Mouse (Mus musculus) lung, adult 10 weeks (tissue): ENCODE results near the gene Ispd. TPM values are rescaled to one million over a fixed set of nuclear protein-coding genes. Genes with fewer than 3 reads are reported as not detected.

Experiments
- polyA plus RNA-seq: library from polyadenylated mRNA; stranded (reverse); fragments of 350-450 nt; fragmentation: Illumina TruSeq; extraction: RNeasy Lipid Tissue Mini Kit (QIAGEN cat#74804); gene quantifications from one replicate; pipeline ENCODE4 v1.2.3, GENCODE M21; 2014; ENCODE audit warnings: low read depth, low replicate concordance; ENCODE audit not compliant: insufficient read depth

The Ispd gene
- polyA plus RNA-seq: 2.6 TPM

DNA sequence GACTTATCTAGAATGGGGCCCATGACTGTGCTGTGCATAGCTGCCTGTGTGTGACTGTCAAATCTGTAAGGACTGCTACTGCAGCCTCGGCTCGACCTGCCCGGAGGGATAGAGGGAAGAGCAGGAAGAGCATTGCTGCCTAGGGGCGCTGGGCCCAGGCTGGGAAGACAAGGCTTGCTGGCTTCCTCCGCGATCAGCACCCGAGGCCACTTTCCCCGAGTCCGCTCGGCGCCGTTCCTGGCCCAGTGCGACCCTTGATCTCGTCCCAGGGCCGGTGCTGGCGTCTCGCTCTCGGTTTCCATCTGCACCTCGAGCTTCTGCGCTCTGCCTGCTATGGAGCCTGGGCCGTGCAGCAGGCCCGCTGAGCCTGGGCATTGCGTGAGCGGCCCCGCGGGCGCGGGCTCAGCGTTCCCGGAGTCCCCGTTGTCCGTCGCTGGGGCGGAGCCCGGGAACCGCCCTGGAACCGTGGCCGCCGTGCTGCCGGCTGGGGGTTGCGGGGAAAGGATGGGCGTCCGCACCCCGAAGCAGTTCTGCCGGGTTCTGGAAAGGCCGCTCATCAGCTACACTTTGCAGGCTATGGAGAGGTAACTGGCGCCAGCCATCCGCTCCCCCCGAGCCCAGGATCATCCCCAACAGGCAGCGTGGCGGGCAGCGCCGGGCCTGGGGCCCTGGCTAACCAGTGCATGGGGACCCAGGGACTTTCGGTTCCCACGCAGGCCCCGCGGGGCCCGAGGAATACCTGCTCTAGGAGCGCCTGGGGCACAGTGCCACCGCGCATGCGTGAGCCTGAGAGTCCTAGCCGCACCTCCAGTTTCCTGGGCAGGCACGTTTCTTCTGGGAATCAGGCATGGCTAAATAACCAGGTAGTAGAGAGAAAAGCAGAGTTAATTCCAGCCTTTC lies at the start of gene Ispd, which contains the start of gene D630036H23Rik:
Ispd (plus strand) TSS at position 10 of the 900 bp plus-strand sequence.
D630036H23Rik (minus strand) TSS at position 741 of the 900 bp plus-strand sequence.

Other genes starting within 250 kb of the Ispd start
- 13.0 TPM for gene Ankmy2, start 224.3 kb upstream of the Ispd start, polyA plus RNA-seq
- gene Bzw2, start 223.4 kb upstream of the Ispd start, polyA plus RNA-seq: 18.1 TPM
- not detected for gene Lrrc72, start 128.1 kb upstream of the Ispd start, polyA plus RNA-seq
- gene Sostdc1, start 67.3 kb upstream of the Ispd start, polyA plus RNA-seq: not detected
- 0.37 TPM for gene D630036H23Rik, start 731 bp downstream of the Ispd start, polyA plus RNA-seq